Mouse (Mus musculus): ENCODE data around the gene Tbl2.

GRCm38 (mm10) chr5:135183131-135183861, 33.8 kb downstream of the Tbl2 start:
- TF ChIP-seq EP300 (IDR thresholded peaks at IDR 0.05; ENCODE audit: low read depth) (no peak), CTCF (IDR thresholded peaks at IDR 0.05; ENCODE audit: low read depth) (0 out of 2 replicates have a peak, but pooled peaks have one; percentile 31)
